In the genomic region with DNA sequence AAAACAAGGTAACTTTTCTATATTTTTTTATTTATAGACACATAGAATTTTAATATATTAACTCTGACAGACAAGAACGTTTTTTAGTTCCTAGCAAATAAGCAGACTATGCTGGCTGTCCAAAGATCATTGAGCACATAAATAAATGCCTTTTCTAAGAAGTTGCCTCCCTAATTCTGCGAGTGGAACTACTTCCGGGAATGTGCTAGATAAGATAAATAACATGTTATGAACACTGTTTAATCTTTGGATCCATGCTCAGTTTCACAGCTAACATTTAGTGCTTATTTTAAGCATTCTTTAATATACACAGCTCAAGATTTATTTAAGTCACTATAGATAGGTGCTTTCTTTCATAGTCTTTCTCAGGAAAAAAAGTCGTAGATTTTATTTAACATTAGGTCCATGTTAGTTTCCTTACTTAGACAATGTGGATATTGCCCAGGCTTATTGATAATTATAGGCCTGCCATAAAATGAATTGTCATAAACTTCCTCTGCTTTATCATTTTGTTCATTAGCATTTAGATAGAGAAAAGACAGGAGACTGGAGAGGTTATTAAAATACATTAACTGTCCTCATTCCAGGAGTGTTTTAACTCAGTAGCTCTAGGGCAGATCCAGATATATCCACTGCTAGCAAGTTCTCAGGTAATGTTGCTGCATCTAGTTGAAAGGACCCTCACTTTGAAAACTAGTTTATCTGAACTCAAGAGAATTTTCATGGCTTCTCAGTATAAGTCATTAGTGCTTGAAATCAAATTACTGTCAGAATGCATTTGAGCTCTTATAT, we compare ENCODE assay signal across 17 mouse cellular contexts. TPM values are rescaled to one million over a fixed set of nuclear protein-coding genes. Genes with fewer than 3 reads are reported as not detected.
DNase-seq lines count a peak whose midpoint lies in the region; ATAC-seq and TF ChIP-seq lines count a peak whose summit lies in the region.
"Had no signal": no experiment of that assay in that cellular context is flagged by ENCODE, and none has a peak within 500 bp of the region (broad histone marks: within the 10 kb centered on the region; RNA-seq: fewer than 3 reads in every experiment).

No protein-coding gene starts in this region.

- no peaks in the 10 kb centered on the region for H3K4me1 ChIP-seq in lung, embryonic 14.5 days (ENCODE audit: insufficient read depth)
- H3K4me1 ChIP-seq in liver, embryonic 12.5 days = peaks cover 36% of the 10 kb centered on the region
- no peaks in the 10 kb centered on the region for H3K4me1 ChIP-seq in forebrain, postnatal 0 days (ENCODE audit: insufficient read depth)
- H3K4me1 ChIP-seq: forebrain, embryonic 12.5 days; heart, embryonic 10.5 days; limb, embryonic 12.5 days; midbrain, embryonic 15.5 days had no signal

- no peak overlapping the region for H3K4me2 ChIP-seq in lung, embryonic 14.5 days
- peak overlapping the region; percentile 28; the same call in 1 of the 2 replicates for H3K4me2 ChIP-seq in liver, embryonic 12.5 days
- no peak overlapping the region for H3K4me2 ChIP-seq in forebrain, postnatal 0 days (ENCODE audit: low read depth)
- H3K4me2 ChIP-seq: forebrain, embryonic 12.5 days; limb, embryonic 12.5 days; midbrain, embryonic 15.5 days had no signal

- no peaks in the 10 kb centered on the region for H3K27me3 ChIP-seq in lung, embryonic 14.5 days (ENCODE audit: insufficient read depth, low read length)
- H3K27me3 ChIP-seq in liver, embryonic 12.5 days (replicated peaks) = no peaks in the 10 kb centered on the region
- H3K27me3 ChIP-seq in forebrain, postnatal 0 days (ENCODE audit: insufficient read depth, low read length) = no peaks in the 10 kb centered on the region
- H3K27me3 ChIP-seq: forebrain, embryonic 12.5 days; limb, embryonic 12.5 days; midbrain, embryonic 15.5 days had no signal

- no peak overlapping the region for H3K9ac ChIP-seq in lung, embryonic 14.5 days
- H3K9ac ChIP-seq in liver, embryonic 12.5 days = peak overlapping the region; percentile 35
- H3K9ac ChIP-seq in forebrain, postnatal 0 days = no peak overlapping the region
- H3K9ac ChIP-seq: forebrain, embryonic 12.5 days; limb, embryonic 12.5 days; midbrain, embryonic 15.5 days had no signal

- WGBS in lung, embryonic 14.5 days = 28% methylated on average over 4 of the region's 4 CpGs
- 24% methylated on average over 4 of the region's 4 CpGs for WGBS in liver, embryonic 12.5 days (ENCODE audit: insufficient replicate concordance)
- WGBS in forebrain, postnatal 0 days = 88% methylated on average over 4 of the region's 4 CpGs

- peaks cover 5% of the 10 kb centered on the region; the same call in 1 of the 2 replicates for H3K36me3 ChIP-seq in lung, embryonic 14.5 days (ENCODE audit: insufficient read depth)
- peaks cover 10% of the 10 kb centered on the region for H3K36me3 ChIP-seq in liver, embryonic 12.5 days
- H3K36me3 ChIP-seq in forebrain, postnatal 0 days (ENCODE audit: insufficient read depth) = no peaks in the 10 kb centered on the region
- H3K36me3 ChIP-seq: forebrain, embryonic 12.5 days; midbrain, embryonic 15.5 days had no signal

- no peak for TF ChIP-seq CTCF in lung, embryonic 14.5 days (IDR thresholded peaks at IDR 0.05; ENCODE audit: low read depth)
- TF ChIP-seq CTCF in forebrain, postnatal 0 days (IDR thresholded peaks at IDR 0.05; ENCODE audit: low read depth) = no peak

- H3K27ac ChIP-seq in lung, embryonic 14.5 days (ENCODE audit: low read depth) = no peak overlapping the region
- peak overlapping the region; percentile 82 for H3K27ac ChIP-seq in liver, embryonic 12.5 days
- no peak overlapping the region for H3K27ac ChIP-seq in forebrain, postnatal 0 days (ENCODE audit: low read depth, low read length)
- H3K27ac ChIP-seq: forebrain, embryonic 12.5 days; heart, embryonic 10.5 days; limb, embryonic 12.5 days; midbrain, embryonic 15.5 days had no signal

- H3K9me3 ChIP-seq in lung, embryonic 14.5 days (ENCODE audit: low read depth, low read length) = no peaks in the 10 kb centered on the region
- H3K9me3 ChIP-seq in liver, embryonic 12.5 days (replicated peaks) = no peaks in the 10 kb centered on the region
- no peaks in the 10 kb centered on the region for H3K9me3 ChIP-seq in forebrain, postnatal 0 days (ENCODE audit: low read length)
- H3K9me3 ChIP-seq: forebrain, embryonic 12.5 days; heart, embryonic 10.5 days; limb, embryonic 12.5 days; midbrain, embryonic 15.5 days had no signal

- ATAC-seq in lung, embryonic 14.5 days (ENCODE audit: insufficient read depth) = no peak
- peak; percentile 57; the same call in 1 of the 2 replicates for ATAC-seq in erythroblast, adult 5-6 weeks (replicated peaks; ENCODE audit: low FRiP score, poor library complexity, severe bottlenecking)
- peak; percentile 89 for ATAC-seq in liver, embryonic 12.5 days
- peak; percentile 63; the same call in 1 of the 2 replicates for ATAC-seq in megakaryocyte-erythroid progenitor cell, adult 5-6 weeks (replicated peaks; ENCODE audit: low FRiP score, low TSS enrichment, poor library complexity, severe bottlenecking)
- no peak for ATAC-seq in forebrain, postnatal 0 days
- ATAC-seq: midbrain, embryonic 15.5 days had no signal

- H3K4me3 ChIP-seq in lung, embryonic 14.5 days (ENCODE audit: low read depth, low read length) = no peak overlapping the region
- H3K4me3 ChIP-seq in liver, embryonic 12.5 days = no peak overlapping the region
- no peak overlapping the region for H3K4me3 ChIP-seq in forebrain, postnatal 0 days (ENCODE audit: low read depth, low read length)
- H3K4me3 ChIP-seq: forebrain, embryonic 12.5 days; heart, embryonic 10.5 days; limb, embryonic 12.5 days; midbrain, embryonic 15.5 days; myocyte had no signal

- peak; percentile 18 for DNase-seq in lung, embryonic 14.5 days
- DNase-seq in lung, postnatal 14 days = no peak
- DNase-seq in heart, adult 11 months = no peak
- no peak for DNase-seq in frontal cortex, adult 2 months (ENCODE audit: extremely low spot score in 1 of 2, low spot score in 1 of 2)
- DNase-seq in forebrain, postnatal 0 days = no peak
- DNase-seq: adrenal gland, postnatal 14 days; cerebellum, adult 2 months; cerebellum, postnatal 36 days; right cerebral cortex, postnatal 25 days had no signal

RNA-seq across cellular contexts. Expression of gene Tsc22d2, which starts 40.1 kb away (rescaled TPM):
- polyA plus RNA-seq in lung, embryonic 14.5 days (2014; fragmentation: Nextera tagmentation; extraction: Ambion mirVana) = 13.7 and 17.6 TPM in 2 replicates
- 7.7 and 9.8 TPM in 2 replicates for total RNA-seq in erythroblast, adult 5-6 weeks (2015; ENCODE audit: low replicate concordance)
- 12.1 and 16.5 TPM in 2 replicates for total RNA-seq in erythroblast, adult 5-6 weeks (2017; ENCODE audit: low replicate concordance)
- polyA plus RNA-seq in liver, embryonic 12.5 days (2016; fragmentation: Nextera tagmentation; extraction: Ambion mirVana) = 13.1 and 13.6 TPM in 2 replicates
- 12.9 and 21.5 TPM in 2 replicates for total RNA-seq in megakaryocyte-erythroid progenitor cell, adult 5-6 weeks (2014; fragmentation: Nextera tagmentation)
- total RNA-seq in megakaryocyte-erythroid progenitor cell, adult 5-6 weeks (2017) = 17.5 and 25.4 TPM in 2 replicates
- 11.0 and 12.0 TPM in 2 replicates for polyA plus RNA-seq in frontal cortex, adult 2 months (2012; rRNA removed)
- total RNA-seq in forebrain, postnatal 0 days (2014; rRNA removed) = 19.0 and 27.7 TPM in 2 replicates
- 7.7 and 10.2 TPM in 2 replicates for polyA plus RNA-seq in forebrain, postnatal 0 days (2015; fragmentation: Nextera tagmentation; extraction: Ambion mirVana)

Comparison
In these comparisons a context has a peak if more than half of its experiments do, and no peak if none do; other contexts are left out.
1. ATAC-seq: peak in erythroblast, adult 5-6 weeks (single experiment), liver, embryonic 12.5 days (single experiment) and megakaryocyte-erythroid progenitor cell, adult 5-6 weeks (single experiment); none in lung, embryonic 14.5 days (single experiment) and forebrain, postnatal 0 days (single experiment).